Mouse (Mus musculus) forebrain, embryonic 14.5 days (tissue): ENCODE data around the gene Eps8. TPM values are rescaled to one million over a fixed set of nuclear protein-coding genes. Genes with fewer than 3 reads are reported as not detected.

Experiments
- ATAC-seq: fragments of 200-750 bp; cut with Nextera tagmentation; 2 replicates; pipeline ENCODE4 v1.8.0; 2017; ENCODE audit warnings: mild to moderate bottlenecking, moderate library complexity
- DNase-seq: peaks from one replicate; pipeline ENCODE4 v3.0.0-alpha.2; 2015; ENCODE audit warnings: low spot score
- H3K27ac ChIP-seq: fragments of 300-500 bp; sonication (generic); 2 replicates; pipeline ENCODE4 v1.5.1; 2014; ENCODE audit warnings: low read depth, mild to moderate bottlenecking, control low read depth, low read length, moderate library complexity
- H3K27me3 ChIP-seq: fragments of 300-500 bp; sonication (generic); replicated peaks from 2 replicates; pipeline ENCODE4 v1.6.1; 2014; ENCODE audit warnings: low read length, control low read depth, mixed read lengths; ENCODE audit not compliant: control insufficient read depth, insufficient read depth
- H3K36me3 ChIP-seq: fragments of 300-500 bp; sonication (generic); 2 replicates; pipeline ENCODE4 v1.6.1; 2014; ENCODE audit warnings: low read length, control low read depth; ENCODE audit not compliant: control insufficient read depth, insufficient read depth
- H3K4me1 ChIP-seq: fragments of 300-500 bp; sonication (generic); 2 replicates; pipeline ENCODE4 v1.6.1; 2014; ENCODE audit warnings: antibody characterized with exemption, low read length, control low read depth; ENCODE audit not compliant: control insufficient read depth, insufficient read depth
- H3K4me2 ChIP-seq: fragments of 300-500 bp; sonication (generic); 2 replicates; pipeline ENCODE4 v1.6.1; 2014; ENCODE audit warnings: mild to moderate bottlenecking, control low read depth, low read length
- H3K4me3 ChIP-seq: fragments of 300-500 bp; sonication (generic); 2 replicates; pipeline ENCODE4 v1.5.1; 2014; ENCODE audit warnings: low read depth, low read length, control low read depth
- H3K9ac ChIP-seq: fragments of 300-500 bp; sonication (generic); 2 replicates; pipeline ENCODE4 v1.6.1; 2014; ENCODE audit warnings: mild to moderate bottlenecking, low read length, control low read depth, moderate library complexity
- H3K9me3 ChIP-seq: fragments of 300-500 bp; sonication (generic); replicated peaks from 2 replicates; pipeline ENCODE4 v1.6.1; 2016; ENCODE audit warnings: low read length, control low read depth, mixed read lengths; ENCODE audit not compliant: control insufficient read depth
- WGBS: fragments of 180-500 bp; shearing (Covaris S2); extraction: QIAGEN DNeasy Blood & Tissue Kit; methylation state at CpG from one replicate; pipeline ENCODE4 v1.1.7; 2014; 5-methylcytosine and 5-hydroxymethylcytosine counted together
- polyA plus RNA-seq: library from polyadenylated mRNA; unstranded; fragments of >200 nt; fragmentation: Nextera tagmentation; extraction: Ambion mirVana; gene quantifications from 2 replicates; pipeline ENCODE4 v1.2.1, GENCODE M21; 2014

Gene Eps8
- polyA plus RNA-seq, 1 experiment from 2014 or later, result 11.4 TPM

- H3K27ac ChIP-seq, result no peak overlapping the region
- no peak overlapping the region for H3K9ac ChIP-seq
- no peaks in the 10 kb centered on the region for H3K9me3 ChIP-seq
- no peaks in the 10 kb centered on the region for H3K4me1 ChIP-seq
- H3K36me3 ChIP-seq, result no peaks in the 10 kb centered on the region
- H3K27me3 ChIP-seq, result no peaks in the 10 kb centered on the region
- ATAC-seq, result no peak
- no peak for DNase-seq
- H3K4me2 ChIP-seq, result no peak overlapping the region
- no peak overlapping the region for H3K4me3 ChIP-seq
- 80% methylated on average over 11 of the region's 11 CpGs for WGBS
Measured at GRCm38 (mm10) chr6:137519529-137520342, 134.9 kb downstream of the Eps8 start.

GRCm38 (mm10) chr6:137514872-137515271 is 139.8 kb downstream of the Eps8 start:
- 84% methylated on average over 4 of the region's 4 CpGs for WGBS

GRCm38 (mm10) chr6:137512753-137513152 is 141.9 kb downstream of the Eps8 start:
- H3K4me3 ChIP-seq, result no peak overlapping the region
- H3K4me1 ChIP-seq, result no peaks in the 10 kb centered on the region
- H3K27me3 ChIP-seq, result no peaks in the 10 kb centered on the region
- H3K27ac ChIP-seq, result no peak overlapping the region
- ATAC-seq, result no peak
- H3K9me3 ChIP-seq, result no peaks in the 10 kb centered on the region
- H3K36me3 ChIP-seq, result no peaks in the 10 kb centered on the region
- DNase-seq, result no peak
- H3K4me2 ChIP-seq, result no peak overlapping the region
- H3K9ac ChIP-seq, result no peak overlapping the region
- WGBS, result 90% methylated on average over 5 of the region's 5 CpGs

More at GRCm38 (mm10) chr6:137514872-137515271, 139.8 kb downstream of the Eps8 start:
- no peaks in the 10 kb centered on the region for H3K9me3 ChIP-seq
- DNase-seq (no peak), ATAC-seq (no peak)
- H3K4me2 ChIP-seq, result no peak overlapping the region
- no peak overlapping the region for H3K4me3 ChIP-seq
- no peak overlapping the region for H3K27ac ChIP-seq
- no peaks in the 10 kb centered on the region for H3K36me3 ChIP-seq
- no peaks in the 10 kb centered on the region for H3K27me3 ChIP-seq
- H3K4me1 ChIP-seq, result no peaks in the 10 kb centered on the region
- no peak overlapping the region for H3K9ac ChIP-seq

GRCm38 (mm10) chr6:137509341-137510045 is 145.2 kb downstream of the Eps8 start:
- H3K4me1 ChIP-seq, result no peaks in the 10 kb centered on the region
- H3K27me3 ChIP-seq, result no peaks in the 10 kb centered on the region
- no peaks in the 10 kb centered on the region for H3K36me3 ChIP-seq
- no peaks in the 10 kb centered on the region for H3K9me3 ChIP-seq
- no peak overlapping the region for H3K4me3 ChIP-seq
- H3K27ac ChIP-seq, result no peak overlapping the region
- WGBS, result 84% methylated on average over 14 of the region's 14 CpGs
- H3K4me2 ChIP-seq, result no peak overlapping the region
- ATAC-seq (no peak), DNase-seq (no peak)
- no peak overlapping the region for H3K9ac ChIP-seq

GRCm38 (mm10) chr6:137508936-137509335 is 145.7 kb downstream of the Eps8 start:
- Histone ChIP-seq H3K4me1 (no peaks in the 10 kb centered on the region), H3K9me3 (no peaks in the 10 kb centered on the region), H3K36me3 (no peaks in the 10 kb centered on the region), H3K9ac (no peak overlapping the region), H3K27ac (no peak overlapping the region), H3K4me2 (no peak overlapping the region), H3K4me3 (no peak overlapping the region), H3K27me3 (no peaks in the 10 kb centered on the region)
- 94% methylated on average over 19 of the region's 19 CpGs for WGBS
- DNase-seq, result no peak
- ATAC-seq, result no peak

- Histone ChIP-seq H3K36me3 (no peaks in the 10 kb centered on the region), H3K27ac (no peak overlapping the region), H3K9ac (no peak overlapping the region), H3K27me3 (no peaks in the 10 kb centered on the region), H3K4me2 (no peak overlapping the region), H3K4me3 (no peak overlapping the region), H3K4me1 (no peaks in the 10 kb centered on the region), H3K9me3 (no peaks in the 10 kb centered on the region)
- ATAC-seq (no peak), DNase-seq (no peak)
- WGBS, result 96% methylated on average over 7 of the region's 7 CpGs
Measured at GRCm38 (mm10) chr6:137506563-137506962, 148.1 kb downstream of the Eps8 start.

- no peaks in the 10 kb centered on the region for H3K9me3 ChIP-seq
- no peak overlapping the region for H3K9ac ChIP-seq
- no peak for ATAC-seq
- no peak overlapping the region for H3K4me2 ChIP-seq
- no peak overlapping the region for H3K4me3 ChIP-seq
- no peak overlapping the region for H3K27ac ChIP-seq
- H3K27me3 ChIP-seq, result no peaks in the 10 kb centered on the region
- no peak for DNase-seq
- no peaks in the 10 kb centered on the region for H3K4me1 ChIP-seq
- WGBS, result 91% methylated on average over 3 of the region's 3 CpGs
- no peaks in the 10 kb centered on the region for H3K36me3 ChIP-seq
Measured at GRCm38 (mm10) chr6:137505555-137506227, 149.0 kb downstream of the Eps8 start.

- H3K36me3 ChIP-seq, result no peaks in the 10 kb centered on the region
- no peaks in the 10 kb centered on the region for H3K9me3 ChIP-seq
- no peak overlapping the region for H3K4me3 ChIP-seq
- H3K4me2 ChIP-seq, result no peak overlapping the region
- WGBS, result 73% methylated on average over 1 of the region's 1 CpGs
- no peaks in the 10 kb centered on the region for H3K4me1 ChIP-seq
- DNase-seq, result no peak
- H3K27ac ChIP-seq, result no peak overlapping the region
- H3K27me3 ChIP-seq, result no peaks in the 10 kb centered on the region
- no peak overlapping the region for H3K9ac ChIP-seq
- ATAC-seq, result no peak
Measured at GRCm38 (mm10) chr6:137504052-137504451, 150.6 kb downstream of the Eps8 start.
